Mouse (Mus musculus) retina, postnatal 7 days (tissue): ENCODE data around the gene Nek4.

Source experiments
- DNase-seq: peaks from one replicate; pipeline ENCODE4 v3.0.0-alpha.2; 2012; ENCODE audit warnings: low read depth, low spot score

Gene Nek4

GRCm38 (mm10) chr14:30951154-30951825, at the start of gene Nek4:
Gene Nek4, plus strand, starts transcription at chr14:30951377.
- peak; percentile 91 for DNase-seq

- no peak for DNase-seq
Measured at GRCm38 (mm10) chr14:30902628-30903027, 48.5 kb upstream of the Nek4 start.

GRCm38 (mm10) chr14:30903036-30903435, 48.1 kb upstream of the Nek4 start:
- DNase-seq, result no peak

- DNase-seq, result no peak
Measured at GRCm38 (mm10) chr14:30904307-30904706, 46.9 kb upstream of the Nek4 start.

- no peak for DNase-seq
Measured at GRCm38 (mm10) chr14:30906001-30906400, 45.2 kb upstream of the Nek4 start.

- no peak for DNase-seq
Measured at GRCm38 (mm10) chr14:30907814-30908265, 43.3 kb upstream of the Nek4 start.

GRCm38 (mm10) chr14:30911141-30911540, 40.0 kb upstream of the Nek4 start:
- no peak for DNase-seq

GRCm38 (mm10) chr14:30912641-30913040, 38.5 kb upstream of the Nek4 start:
- DNase-seq, result no peak

GRCm38 (mm10) chr14:30913404-30913803, 37.8 kb upstream of the Nek4 start:
- no peak for DNase-seq

GRCm38 (mm10) chr14:30916516-30916915, 34.7 kb upstream of the Nek4 start:
- DNase-seq, result no peak

- DNase-seq, result no peak
Measured at GRCm38 (mm10) chr14:30922053-30922670, 29.0 kb upstream of the Nek4 start.

- no peak for DNase-seq
Measured at GRCm38 (mm10) chr14:30923375-30924105, 27.6 kb upstream of the Nek4 start, which contains the start of gene Itih3. Gene Itih3, minus strand, starts transcription at chr14:30923760.

- no peak for DNase-seq
Measured at GRCm38 (mm10) chr14:30925492-30925891, 25.7 kb upstream of the Nek4 start.

- no peak for DNase-seq
Measured at GRCm38 (mm10) chr14:30930386-30930785, 20.8 kb upstream of the Nek4 start.

- DNase-seq, result no peak
Measured at GRCm38 (mm10) chr14:30933351-30933750, 17.8 kb upstream of the Nek4 start.

GRCm38 (mm10) chr14:30942254-30942653, 8.9 kb upstream of the Nek4 start:
- no peak for DNase-seq

- no peak for DNase-seq
Measured at GRCm38 (mm10) chr14:30943038-30943437, 8.1 kb upstream of the Nek4 start, which contains the start of gene Itih1. Gene Itih1, minus strand, starts transcription at chr14:30943289.

- DNase-seq, result no peak
Measured at GRCm38 (mm10) chr14:30943860-30944674, 7.1 kb upstream of the Nek4 start.

- DNase-seq, result no peak
Measured at GRCm38 (mm10) chr14:30944745-30945144, 6.4 kb upstream of the Nek4 start.

- DNase-seq, result no peak
Measured at GRCm38 (mm10) chr14:30949986-30950385, 1.2 kb upstream of the Nek4 start.

GRCm38 (mm10) chr14:30958517-30958916, 7.3 kb downstream of the Nek4 start:
- no peak for DNase-seq

- no peak for DNase-seq
Measured at GRCm38 (mm10) chr14:30959031-30959430, 7.9 kb downstream of the Nek4 start.
